Mouse (Mus musculus): ENCODE data around the gene Manf. TPM values are rescaled to one million over a fixed set of nuclear protein-coding genes. Genes with fewer than 3 reads are reported as not detected.
A peak's percentile ranks its signal among the peaks of the same experiment; 100 is the strongest.

Gene Manf
- polyA plus RNA-seq, 1 experiment, result 82.2 TPM

DNA sequence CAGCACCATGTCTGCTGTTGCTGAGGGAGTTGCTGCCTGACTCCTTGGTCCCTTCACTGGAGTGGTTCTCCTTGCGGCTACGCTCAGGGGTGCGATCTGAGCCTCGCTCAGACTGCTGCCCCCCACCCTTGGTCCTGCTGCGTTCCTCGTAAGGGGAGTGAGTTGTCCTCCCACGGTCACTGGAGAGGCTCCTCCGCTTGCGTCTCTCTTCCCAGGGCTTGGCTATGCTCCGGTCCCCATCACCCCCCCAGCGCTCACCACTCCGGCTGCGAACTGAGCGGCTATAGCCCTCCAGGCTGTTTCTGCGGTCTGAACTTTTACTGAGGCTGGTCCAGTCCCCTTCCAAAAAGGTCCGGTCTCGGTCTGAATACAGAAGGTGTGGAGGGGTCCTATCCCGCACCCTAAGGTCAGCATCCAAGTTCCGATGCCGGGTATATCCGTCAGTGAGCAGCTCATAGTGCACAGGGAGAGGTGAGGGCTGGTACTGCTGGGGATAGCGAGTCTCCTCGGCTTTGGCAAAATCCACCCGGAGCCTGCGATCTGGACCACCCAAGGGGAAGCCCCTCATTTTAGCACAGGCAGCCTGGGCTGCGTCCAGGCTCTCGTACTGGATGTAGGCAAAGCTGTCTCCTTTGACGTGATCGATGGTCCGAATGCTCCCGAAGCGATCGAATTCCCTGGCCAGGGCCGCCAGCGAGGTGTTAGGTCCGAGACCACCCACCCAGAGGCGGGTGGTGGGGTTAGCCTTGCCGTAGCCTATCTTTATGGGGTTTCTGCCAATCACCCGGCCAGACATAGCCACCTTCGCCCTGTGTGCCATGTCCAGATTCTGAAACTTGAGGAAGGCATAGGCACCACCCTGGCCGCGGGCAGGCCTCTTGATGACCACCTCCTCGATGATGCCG lies 6.5 kb downstream of the Manf start:
- no peaks in the 10 kb centered on the region; the same call in 1 of the 2 replicates for H3K36me3 ChIP-seq (ENCODE audit: control insufficient read depth, insufficient read depth, low read length)
- TF ChIP-seq CTCF (IDR thresholded peaks at IDR 0.05; ENCODE audit: control insufficient read depth, insufficient read depth, insufficient replicate concordance, low read depth, low read length), result no peak
- no peak for TF ChIP-seq POLR2A (IDR thresholded peaks at IDR 0.05; ENCODE audit: control insufficient read depth, low read depth, low read length)
- peaks cover 16% of the 10 kb centered on the region for H3K4me1 ChIP-seq (ENCODE audit: control insufficient read depth, insufficient read depth, low read length)
- peak overlapping the region; percentile 19; the same call in 1 of the 2 replicates for H3K27ac ChIP-seq (ENCODE audit: control insufficient read depth, insufficient read depth, low read depth, low read length)
- peak overlapping the region; percentile 95 for H3K4me3 ChIP-seq (ENCODE audit: control insufficient read depth, low read depth, low read length)
- H3K27me3 ChIP-seq (ENCODE audit: control insufficient read depth, insufficient read depth, low read length), result no peaks in the 10 kb centered on the region

DNA sequence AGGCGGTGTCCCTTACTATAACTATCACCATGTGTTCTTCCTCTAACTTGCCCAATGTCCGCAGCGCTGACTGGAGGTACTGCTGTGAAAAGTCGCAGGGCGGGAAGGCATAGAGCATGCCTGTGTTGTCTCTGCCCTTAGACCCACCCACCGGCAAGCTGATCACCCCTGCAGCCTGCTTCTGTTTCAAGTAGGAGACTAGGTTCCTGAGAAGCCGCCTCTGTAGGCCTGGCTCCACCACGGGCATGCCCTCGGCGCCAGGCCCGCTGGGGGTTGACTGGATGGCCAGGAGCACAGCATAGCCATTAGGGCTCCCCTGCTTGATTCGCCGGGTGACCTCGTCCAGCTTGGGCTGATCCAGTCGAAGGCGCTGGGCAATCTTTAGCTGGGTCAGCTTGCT lies 7.5 kb downstream of the Manf start:
- no peak overlapping the region for H3K27ac ChIP-seq (ENCODE audit: control insufficient read depth, insufficient read depth, low read depth, low read length)

DNA sequence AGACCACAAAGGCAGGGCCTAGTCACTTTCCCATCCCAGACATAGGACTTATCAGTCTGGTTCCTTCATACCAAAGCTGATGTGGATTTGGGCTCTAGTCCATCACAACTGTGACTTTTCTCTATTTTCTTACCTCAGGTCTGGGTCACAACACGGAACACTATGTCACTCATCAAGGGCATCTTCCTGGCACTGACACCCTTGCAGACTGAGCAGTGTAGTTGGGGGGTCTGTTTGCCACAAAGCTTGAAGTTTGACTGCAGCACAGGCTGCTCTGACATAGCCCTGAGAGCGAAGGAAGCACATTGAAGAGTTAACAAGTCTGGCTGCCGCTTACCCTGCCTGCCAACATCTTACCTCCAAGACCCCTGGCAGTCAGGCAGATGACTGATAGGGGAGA lies 8.7 kb downstream of the Manf start:
- no peaks in the 10 kb centered on the region for H3K27me3 ChIP-seq (ENCODE audit: control insufficient read depth, insufficient read depth, low read length)
- TF ChIP-seq POLR2A (IDR thresholded peaks at IDR 0.05; ENCODE audit: control insufficient read depth, low read depth, low read length), result no peak
- no peak for TF ChIP-seq CTCF (IDR thresholded peaks at IDR 0.05; ENCODE audit: control insufficient read depth, insufficient read depth, insufficient replicate concordance, low read depth, low read length)
- H3K27ac ChIP-seq (ENCODE audit: control insufficient read depth, insufficient read depth, low read depth, low read length), result no peak overlapping the region
- H3K4me1 ChIP-seq (ENCODE audit: control insufficient read depth, insufficient read depth, low read length), result peaks cover 16% of the 10 kb centered on the region
- H3K4me3 ChIP-seq (ENCODE audit: control insufficient read depth, low read depth, low read length), result peak overlapping the region; percentile 4
- no peaks in the 10 kb centered on the region; the same call in 1 of the 2 replicates for H3K36me3 ChIP-seq (ENCODE audit: control insufficient read depth, insufficient read depth, low read length)

More for the DNA sequence above, 7.5 kb downstream of the Manf start:
- Histone ChIP-seq H3K36me3 (ENCODE audit: control insufficient read depth, insufficient read depth, low read length) (no peaks in the 10 kb centered on the region; the same call in 1 of the 2 replicates), H3K4me1 (ENCODE audit: control insufficient read depth, insufficient read depth, low read length) (peaks cover 16% of the 10 kb centered on the region), H3K27me3 (ENCODE audit: control insufficient read depth, insufficient read depth, low read length) (no peaks in the 10 kb centered on the region), H3K4me3 (ENCODE audit: control insufficient read depth, low read depth, low read length) (peak overlapping the region; percentile 95)
- TF ChIP-seq CTCF (IDR thresholded peaks at IDR 0.05; ENCODE audit: control insufficient read depth, insufficient read depth, insufficient replicate concordance, low read depth, low read length) (no peak), POLR2A (IDR thresholded peaks at IDR 0.05; ENCODE audit: control insufficient read depth, low read depth, low read length) (no peak)

DNA sequence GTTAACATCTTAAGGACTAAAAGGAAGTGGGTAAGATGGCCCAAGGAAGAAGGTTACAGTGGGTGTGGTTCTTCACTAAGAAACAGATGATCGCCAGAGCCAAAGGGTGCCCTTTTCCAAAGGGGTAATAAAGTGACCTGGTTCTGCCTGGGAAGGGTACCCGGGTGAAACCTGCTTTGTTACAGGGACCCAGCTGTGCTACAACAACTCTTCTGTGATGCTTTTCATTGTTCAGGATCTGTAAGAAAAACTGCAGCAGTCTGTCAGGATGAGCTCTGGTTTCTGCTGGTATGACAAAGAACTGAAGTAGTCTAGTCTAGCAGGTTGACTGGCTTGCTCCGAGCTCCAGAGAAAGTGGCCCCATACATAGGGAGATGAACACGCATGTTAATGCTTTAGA lies 9.6 kb downstream of the Manf start:
- Histone ChIP-seq H3K36me3 (ENCODE audit: control insufficient read depth, insufficient read depth, low read length) (no peaks in the 10 kb centered on the region; the same call in 1 of the 2 replicates), H3K4me3 (ENCODE audit: control insufficient read depth, low read depth, low read length) (no peak overlapping the region), H3K27me3 (ENCODE audit: control insufficient read depth, insufficient read depth, low read length) (no peaks in the 10 kb centered on the region), H3K27ac (ENCODE audit: control insufficient read depth, insufficient read depth, low read depth, low read length) (no peak overlapping the region), H3K4me1 (ENCODE audit: control insufficient read depth, insufficient read depth, low read length) (peaks cover 16% of the 10 kb centered on the region)
- TF ChIP-seq CTCF (IDR thresholded peaks at IDR 0.05; ENCODE audit: control insufficient read depth, insufficient read depth, insufficient replicate concordance, low read depth, low read length) (no peak), POLR2A (IDR thresholded peaks at IDR 0.05; ENCODE audit: control insufficient read depth, low read depth, low read length) (no peak)

DNA sequence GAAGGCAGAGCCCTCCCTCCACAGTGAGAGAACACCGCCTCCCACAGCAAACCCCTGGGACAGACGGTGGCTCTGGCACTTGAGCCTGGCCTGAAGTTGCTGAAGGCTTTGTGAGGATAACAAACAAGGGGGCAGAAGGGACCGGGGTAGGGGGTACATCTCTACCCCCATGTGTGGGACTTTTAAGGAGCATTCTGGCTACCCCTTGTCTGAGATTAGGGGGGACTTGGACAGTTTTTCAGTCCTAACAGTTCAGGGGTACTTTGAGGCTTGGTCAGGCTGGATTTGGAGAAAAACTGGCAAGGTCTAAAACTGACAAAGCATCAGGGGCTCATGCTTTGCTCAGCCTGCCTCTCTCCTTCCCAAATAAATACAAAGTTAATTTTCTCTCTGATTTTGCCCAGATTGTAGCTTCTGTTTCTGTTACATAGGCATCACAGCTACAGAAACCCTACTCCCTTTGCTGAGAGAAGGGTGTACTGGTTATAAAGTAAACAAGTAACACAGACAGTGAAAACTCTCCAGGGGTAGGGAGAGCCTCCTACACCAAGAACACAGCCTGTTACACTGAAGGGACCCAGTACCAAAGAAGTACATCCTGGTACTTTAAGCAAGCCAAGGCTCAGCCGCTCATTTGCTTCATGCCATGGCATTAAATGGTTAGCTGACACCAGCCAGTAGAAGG lies 10.6 kb downstream of the Manf start:
- Histone ChIP-seq H3K27me3 (ENCODE audit: control insufficient read depth, insufficient read depth, low read length) (no peaks in the 10 kb centered on the region), H3K27ac (ENCODE audit: control insufficient read depth, insufficient read depth, low read depth, low read length) (no peak overlapping the region), H3K36me3 (ENCODE audit: control insufficient read depth, insufficient read depth, low read length) (no peaks in the 10 kb centered on the region; the same call in 1 of the 2 replicates), H3K4me1 (ENCODE audit: control insufficient read depth, insufficient read depth, low read length) (peaks cover 16% of the 10 kb centered on the region), H3K4me3 (ENCODE audit: control insufficient read depth, low read depth, low read length) (no peak overlapping the region)
- TF ChIP-seq POLR2A (IDR thresholded peaks at IDR 0.05; ENCODE audit: control insufficient read depth, low read depth, low read length) (no peak), CTCF (IDR thresholded peaks at IDR 0.05; ENCODE audit: control insufficient read depth, insufficient read depth, insufficient replicate concordance, low read depth, low read length) (no peak)

DNA sequence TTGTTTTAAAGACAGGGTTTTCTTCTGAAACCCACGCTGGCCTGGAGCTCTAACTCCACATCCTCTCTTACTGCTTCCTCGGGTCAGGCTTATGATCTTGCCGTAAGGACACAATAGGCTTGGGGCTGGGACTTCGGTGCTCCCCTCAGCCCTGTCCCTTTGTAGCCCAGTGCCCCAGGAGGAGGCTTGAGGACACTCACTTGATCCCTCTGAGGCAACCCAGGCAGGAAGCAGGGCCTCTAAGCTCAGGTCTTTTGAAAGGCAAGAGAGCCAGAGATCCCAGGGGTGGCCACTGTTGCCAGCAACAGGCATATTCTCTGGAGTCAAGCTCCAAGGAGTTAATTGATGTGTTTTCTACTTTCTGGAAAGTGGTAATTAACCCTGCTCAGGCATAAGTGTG lies 12.3 kb downstream of the Manf start:
- H3K4me1 ChIP-seq (ENCODE audit: control insufficient read depth, insufficient read depth, low read length), result peaks cover 5% of the 10 kb centered on the region
- H3K36me3 ChIP-seq (ENCODE audit: control insufficient read depth, insufficient read depth, low read length), result no peaks in the 10 kb centered on the region; the same call in 1 of the 2 replicates
- no peak overlapping the region for H3K27ac ChIP-seq (ENCODE audit: control insufficient read depth, insufficient read depth, low read depth, low read length)
- TF ChIP-seq POLR2A (IDR thresholded peaks at IDR 0.05; ENCODE audit: control insufficient read depth, low read depth, low read length) (no peak), CTCF (IDR thresholded peaks at IDR 0.05; ENCODE audit: control insufficient read depth, insufficient read depth, insufficient replicate concordance, low read depth, low read length) (no peak)
- H3K4me3 ChIP-seq (ENCODE audit: control insufficient read depth, low read depth, low read length), result no peak overlapping the region
- H3K27me3 ChIP-seq (ENCODE audit: control insufficient read depth, insufficient read depth, low read length), result no peaks in the 10 kb centered on the region

DNA sequence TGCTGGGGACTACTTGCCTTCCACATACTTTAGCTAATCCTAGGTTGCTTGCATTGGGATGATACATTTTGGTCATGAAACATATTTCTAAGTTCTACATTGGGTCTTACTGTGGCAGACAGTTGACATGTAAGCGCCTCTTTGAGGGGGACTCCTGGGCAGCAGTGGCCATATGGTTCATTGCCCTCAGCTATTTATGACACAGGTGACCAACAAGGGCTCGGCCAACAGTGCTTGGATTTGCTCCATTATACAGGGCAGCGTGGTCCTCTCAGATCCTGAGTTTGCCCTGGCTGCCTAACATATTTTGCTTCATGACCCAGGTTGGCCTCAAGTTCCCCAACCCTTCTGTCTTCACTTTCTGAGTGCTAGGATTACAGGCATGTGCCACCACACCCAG lies 15.1 kb downstream of the Manf start:
- H3K27me3 ChIP-seq (ENCODE audit: control insufficient read depth, insufficient read depth, low read length), result no peaks in the 10 kb centered on the region
- no peak overlapping the region for H3K4me3 ChIP-seq (ENCODE audit: control insufficient read depth, low read depth, low read length)
- no peak overlapping the region for H3K27ac ChIP-seq (ENCODE audit: control insufficient read depth, insufficient read depth, low read depth, low read length)
- H3K36me3 ChIP-seq (ENCODE audit: control insufficient read depth, insufficient read depth, low read length), result no peaks in the 10 kb centered on the region
- no peak for TF ChIP-seq POLR2A (IDR thresholded peaks at IDR 0.05; ENCODE audit: control insufficient read depth, low read depth, low read length)
- no peak for TF ChIP-seq CTCF (IDR thresholded peaks at IDR 0.05; ENCODE audit: control insufficient read depth, insufficient read depth, insufficient replicate concordance, low read depth, low read length)
- no peaks in the 10 kb centered on the region for H3K4me1 ChIP-seq (ENCODE audit: control insufficient read depth, insufficient read depth, low read length)
